Mouse (Mus musculus) small intestine, adult 2 months (tissue): ENCODE data around the gene Txndc11.

Experiments used
- CTCF ChIP-seq: fragments of 200-500 bp; IDR thresholded peaks from 2 replicates; pipeline ENCODE4 v1.5.1; 2012; ENCODE audit warnings: low read depth, mild to moderate bottlenecking, control low read depth, inconsistent platforms, low read length, moderate library complexity, mixed read lengths; ENCODE audit not compliant: insufficient replicate concordance, insufficient read length; ENCODE audit errors: extremely low read depth
- POLR2A ChIP-seq: fragments of 200-500 bp; IDR thresholded peaks from 2 replicates; pipeline ENCODE4 v1.6.1; 2012; ENCODE audit warnings: low read depth, mild to moderate bottlenecking, control low read depth, inconsistent platforms, low read length, moderate library complexity

GRCm38 (mm10) chr16:11060645-11061044, 73.8 kb downstream of the Txndc11 start, which contains the start of gene Snn:
- TF ChIP-seq CTCF (no peak), POLR2A (no peak)
